Mouse (Mus musculus) urinary bladder, adult 2 months (tissue): ENCODE measurements around the gene Mtor. TPM values are rescaled to one million over a fixed set of nuclear protein-coding genes. Genes with fewer than 3 reads are reported as not detected.

ENCODE experiments used
- DNase-seq: peaks from one replicate; pipeline ENCODE4 v3.0.0; 2022; ENCODE audit warnings: low spot score
- polyA plus RNA-seq: library from polyadenylated mRNA; depleted of rRNA; stranded (reverse); fragments of >200 nt; gene quantifications from 2 replicates; pipeline ENCODE4 v1.2.3, GENCODE M21; 2012

Gene Mtor
- polyA plus RNA-seq, 1 experiment = 15.6 TPM

DNA sequence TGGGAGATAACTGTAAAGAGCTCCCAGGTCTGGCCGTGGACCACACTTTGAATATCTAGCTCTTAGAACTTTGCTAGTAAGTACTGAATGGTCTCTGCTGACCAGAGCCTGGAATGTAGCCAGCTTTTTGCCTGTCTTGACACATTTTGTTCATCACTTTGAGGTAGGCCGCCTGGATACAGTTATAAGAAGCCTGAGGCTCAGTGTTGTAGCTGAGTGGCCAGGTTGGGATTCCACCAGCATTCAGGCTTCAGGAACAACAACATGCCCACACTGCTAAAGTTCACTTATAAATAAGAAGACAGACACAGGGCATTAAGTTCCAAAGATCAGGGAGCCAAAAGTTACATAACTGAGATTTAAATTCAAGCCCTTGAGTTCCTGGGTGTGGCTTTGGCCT lies 39.4 kb downstream of the Mtor start:
- no peak for DNase-seq

DNA sequence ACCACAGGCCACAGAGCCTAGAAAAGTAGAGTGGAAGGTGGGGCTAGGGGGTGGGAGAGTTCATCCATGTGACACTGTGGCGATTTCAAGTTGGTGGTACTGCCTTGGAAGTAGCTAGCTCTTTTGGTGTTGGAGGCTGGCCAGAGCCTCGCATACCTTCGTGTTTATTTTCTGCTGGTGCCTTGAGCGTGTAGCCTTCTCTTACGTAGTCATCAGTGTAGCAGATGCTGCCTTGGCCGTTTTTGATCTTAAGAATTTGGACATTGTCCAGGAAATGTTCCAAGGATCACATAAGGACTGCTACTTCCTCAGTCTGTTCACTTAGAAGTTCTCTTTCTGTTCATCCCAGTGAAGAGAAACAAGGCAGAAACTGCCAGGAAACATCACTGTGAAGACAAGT lies 42.1 kb downstream of the Mtor start:
- DNase-seq = no peak

DNA sequence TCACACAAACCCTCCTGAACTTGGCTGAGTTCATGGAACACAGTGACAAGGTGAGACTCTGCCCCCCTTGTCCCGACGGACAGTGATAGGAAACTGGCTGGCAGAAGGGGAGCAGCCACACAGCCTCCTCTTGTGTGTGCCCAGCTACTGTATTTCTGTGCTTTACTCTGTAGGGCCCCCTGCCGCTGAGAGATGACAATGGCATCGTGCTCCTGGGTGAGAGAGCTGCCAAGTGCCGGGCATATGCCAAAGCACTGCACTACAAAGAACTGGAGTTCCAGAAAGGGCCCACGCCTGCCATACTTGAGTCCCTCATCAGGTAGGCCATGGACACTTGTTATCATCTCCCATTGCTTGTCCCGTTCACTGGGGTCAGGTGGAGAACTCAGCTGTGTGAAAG lies 43.0 kb downstream of the Mtor start:
- no peak for DNase-seq

DNA sequence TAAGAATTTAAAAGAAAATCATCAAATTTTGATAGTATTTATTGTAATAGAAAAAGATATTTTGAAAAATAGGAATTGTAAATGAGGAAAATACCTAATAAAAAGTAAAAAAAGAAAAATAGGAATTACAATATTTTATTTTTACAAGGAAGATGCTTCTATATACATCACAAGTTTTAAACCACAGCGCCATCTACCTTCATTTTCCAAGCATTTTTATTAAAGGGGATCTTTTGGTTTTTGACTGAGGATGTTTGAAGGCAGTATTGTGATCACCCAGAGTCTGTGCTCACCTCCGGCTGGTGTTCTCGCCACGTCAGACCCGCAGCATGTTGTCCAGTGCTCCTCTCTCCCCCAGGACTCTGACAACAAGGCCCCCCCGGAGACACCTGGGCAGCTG lies 46.7 kb downstream of the Mtor start:
- DNase-seq = no peak

DNA sequence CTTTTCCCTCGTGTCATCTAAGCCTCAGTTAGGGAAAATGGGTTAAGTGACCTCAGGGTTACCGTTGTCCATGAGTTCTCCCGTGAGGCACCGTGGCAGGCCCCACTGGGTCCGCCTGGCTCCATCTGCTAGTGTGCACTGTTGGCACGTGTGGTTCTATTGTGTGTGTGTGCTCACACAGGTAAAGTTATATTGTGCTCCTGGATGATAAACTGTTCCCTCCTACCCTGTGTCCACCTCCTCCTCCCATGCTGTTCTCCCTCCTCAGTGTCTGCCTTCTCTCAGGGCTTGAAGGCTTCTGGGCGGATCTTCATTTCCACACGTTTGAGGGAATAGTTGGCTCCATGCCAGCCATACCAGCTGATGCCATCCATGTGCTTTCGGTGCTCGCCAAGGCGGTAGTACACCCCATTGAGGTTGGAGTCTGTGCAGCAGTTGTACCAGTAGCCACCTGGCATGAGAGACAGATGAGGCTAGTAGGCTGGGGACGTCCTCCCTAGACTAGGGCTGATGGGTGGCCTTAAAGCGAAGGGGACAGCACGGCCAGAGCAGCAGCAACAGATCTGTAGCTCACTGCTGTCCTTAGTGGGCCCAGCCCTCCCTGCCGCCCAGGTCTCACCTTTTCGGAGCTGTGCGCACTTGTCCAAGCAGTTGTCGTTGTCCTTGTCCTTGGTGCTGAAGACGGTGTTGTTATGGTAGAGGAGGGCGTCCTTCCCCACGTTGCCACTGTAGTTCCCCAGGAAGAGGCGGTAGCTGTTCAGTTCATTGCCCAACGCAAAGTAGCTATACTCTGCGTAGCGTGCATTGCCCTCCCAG lies 47.7 kb downstream of the Mtor start:
- DNase-seq = no peak

DNA sequence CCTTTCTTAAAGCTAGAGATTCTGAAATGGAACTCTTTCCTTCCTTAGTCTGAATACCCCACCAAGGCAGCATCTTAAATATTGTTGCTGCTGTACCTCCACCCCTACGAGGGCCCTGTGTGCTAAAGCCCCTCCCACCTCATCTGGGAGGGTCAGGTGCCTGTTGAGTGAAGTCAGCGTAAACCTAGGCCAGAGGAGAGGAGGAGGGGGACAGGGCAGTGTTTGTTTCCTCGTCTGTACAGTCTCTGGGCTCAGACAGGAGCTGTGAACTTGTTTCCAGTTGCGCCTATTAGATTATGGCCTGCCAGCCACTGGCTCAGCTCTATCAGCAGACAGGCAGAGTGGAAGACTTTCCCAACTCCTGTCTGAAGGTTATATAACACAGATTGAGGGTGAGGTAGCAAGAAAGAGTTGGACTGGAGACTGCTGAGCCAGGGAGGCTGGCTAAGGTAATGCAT lies 52.0 kb downstream of the Mtor start, which contains the start of gene Angptl7:
TSS of gene Angptl7 (minus strand) at position 51 of the 458 bp plus-strand sequence.
- no peak for DNase-seq

DNA sequence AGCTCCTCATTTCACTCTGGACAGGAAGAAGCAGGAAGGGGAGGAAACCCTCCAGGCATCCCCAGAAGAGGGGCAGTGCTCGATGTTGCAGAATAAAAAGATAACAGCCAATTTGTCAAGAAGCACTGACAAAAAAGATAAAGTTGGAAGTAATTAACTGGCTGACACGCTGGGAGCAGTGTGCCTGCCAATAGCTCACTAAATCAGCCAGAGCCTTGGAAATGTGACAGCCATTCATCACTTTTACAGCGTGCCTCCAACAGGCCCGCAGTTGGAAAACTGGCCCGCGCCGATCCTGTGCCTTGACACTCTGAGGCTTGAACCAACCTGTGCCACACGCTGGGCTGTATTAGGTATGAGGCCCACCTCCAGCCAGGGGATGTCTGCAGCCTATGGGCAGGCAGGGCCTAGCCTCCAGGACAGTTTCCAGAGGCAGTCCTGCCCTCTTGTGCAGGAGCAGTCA lies 56.1 kb downstream of the Mtor start:
- DNase-seq = no peak

DNA sequence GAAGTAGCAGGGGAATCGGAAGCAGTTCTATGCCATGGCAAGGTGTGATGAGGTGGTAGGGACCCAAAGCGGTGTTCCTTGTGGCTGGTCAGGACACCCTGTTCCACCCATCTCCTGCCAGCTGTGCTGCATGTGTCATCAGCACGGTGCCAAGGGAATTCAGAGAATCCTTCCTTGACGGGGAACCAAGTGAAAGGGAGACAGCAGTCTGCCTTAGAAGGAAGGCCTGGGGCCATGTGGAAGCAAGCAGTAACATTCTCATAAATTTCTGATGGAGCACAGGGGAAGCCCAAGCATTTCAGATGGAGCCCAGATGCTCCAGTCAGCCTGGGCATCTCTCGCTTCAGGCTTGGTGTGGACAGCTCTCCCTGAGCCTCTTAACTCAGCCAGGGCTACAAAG lies 59.2 kb downstream of the Mtor start:
- no peak for DNase-seq

DNA sequence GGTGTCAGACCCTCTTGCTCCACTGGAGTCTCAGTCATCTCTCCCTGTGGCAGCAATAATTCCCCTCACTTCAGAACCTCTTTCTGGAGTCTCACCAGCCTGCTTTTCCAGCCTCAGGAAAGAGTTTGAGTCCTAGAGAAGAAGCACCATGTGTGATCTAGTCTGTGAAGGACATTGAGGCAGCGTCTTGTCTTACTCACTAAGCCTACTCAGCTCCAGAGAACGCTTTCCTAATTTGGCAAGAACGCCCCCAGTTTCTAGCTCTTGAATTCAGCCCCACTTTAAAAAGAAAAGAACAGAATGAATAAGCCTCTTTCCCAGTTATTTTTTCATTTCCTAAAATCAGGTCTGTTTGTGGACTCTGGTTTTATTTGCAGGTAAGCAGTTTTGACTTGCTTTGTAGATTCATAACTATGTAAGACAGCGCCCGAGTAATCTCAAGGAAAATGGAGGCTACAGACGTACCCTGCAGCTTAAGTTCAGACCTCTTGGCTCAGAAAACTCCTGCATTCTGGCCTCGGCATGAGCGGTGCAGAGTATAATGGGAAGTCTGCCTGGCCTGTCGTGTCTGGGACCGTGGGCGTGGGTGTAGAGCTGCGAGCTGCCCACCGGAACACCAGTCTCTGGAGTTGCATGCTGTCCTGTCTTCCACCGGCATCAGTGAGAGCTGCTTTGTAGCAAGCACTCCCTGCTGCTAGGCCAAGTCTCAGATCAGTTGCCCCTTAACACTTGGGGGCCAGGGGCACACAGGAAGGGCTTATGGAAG lies 59.9 kb downstream of the Mtor start:
- DNase-seq = no peak

DNA sequence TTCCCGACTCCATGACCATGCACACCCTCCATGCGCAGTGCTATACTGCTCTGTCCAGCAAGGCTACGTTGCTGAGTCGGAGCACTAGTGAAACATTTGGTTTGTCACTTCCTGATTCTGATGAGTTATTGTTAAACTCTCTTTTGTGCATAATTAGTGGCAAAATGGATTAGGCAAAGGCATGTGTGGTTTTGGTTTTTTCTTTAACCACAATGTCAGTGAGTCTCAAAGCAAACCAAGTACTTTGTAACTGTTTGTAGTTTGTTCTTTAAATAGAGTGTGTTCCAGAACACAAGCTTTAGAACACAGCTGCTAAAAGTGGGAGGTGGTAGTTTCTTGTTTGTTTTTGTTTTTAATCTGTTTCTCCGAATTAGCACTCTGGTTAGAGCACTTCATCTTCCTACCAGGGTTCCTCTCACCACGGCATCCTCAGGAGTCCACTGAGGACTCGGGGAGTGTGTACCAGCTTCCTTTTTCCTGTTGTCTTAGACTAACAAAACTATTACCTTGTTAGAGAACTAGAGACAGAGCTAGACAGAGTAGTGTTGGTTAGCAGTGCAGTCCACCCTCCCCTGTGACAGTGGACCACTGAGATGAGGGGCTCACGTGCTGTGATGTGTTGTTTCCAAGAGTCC lies 61.2 kb downstream of the Mtor start:
- no peak for DNase-seq

DNA sequence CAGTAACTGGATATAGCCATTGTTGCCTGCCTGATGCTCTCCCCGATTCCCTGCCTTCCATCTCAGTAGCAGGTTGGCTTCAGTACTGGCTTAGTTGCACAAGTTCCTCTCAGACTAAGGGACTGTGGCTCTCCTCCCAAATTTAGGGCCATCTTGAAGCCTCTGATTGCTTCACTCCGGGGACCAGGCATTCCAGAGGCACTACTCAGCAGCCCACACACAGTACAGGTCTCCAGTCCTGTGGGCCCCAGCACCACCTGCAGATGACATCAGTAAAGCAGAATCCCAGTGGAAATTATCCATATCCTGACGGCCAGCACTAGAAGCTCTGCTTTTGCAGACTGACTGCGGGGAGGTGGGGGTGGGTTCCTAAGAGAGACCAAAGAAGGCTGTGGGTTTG lies 62.3 kb downstream of the Mtor start:
- DNase-seq = no peak

DNA sequence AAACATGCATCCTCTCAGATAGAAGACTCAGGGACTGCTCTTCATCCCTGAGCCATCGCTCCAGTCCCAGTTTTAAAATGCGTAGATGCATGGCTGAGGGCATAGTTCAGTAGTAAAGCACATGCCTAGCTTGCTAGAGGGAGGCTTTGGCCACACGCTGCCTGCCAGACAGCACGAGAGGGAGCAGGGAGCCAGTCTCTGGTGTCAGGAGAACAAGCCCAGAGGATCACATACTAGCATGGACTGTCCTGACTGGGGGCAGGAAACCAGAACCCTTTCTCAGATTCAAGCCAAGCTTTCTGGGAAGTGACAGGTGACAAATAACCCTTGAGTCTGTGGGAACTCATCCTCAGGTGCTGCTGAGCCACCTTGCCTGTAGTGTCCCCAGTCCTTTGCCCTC lies 62.9 kb downstream of the Mtor start:
- DNase-seq = no peak

DNA sequence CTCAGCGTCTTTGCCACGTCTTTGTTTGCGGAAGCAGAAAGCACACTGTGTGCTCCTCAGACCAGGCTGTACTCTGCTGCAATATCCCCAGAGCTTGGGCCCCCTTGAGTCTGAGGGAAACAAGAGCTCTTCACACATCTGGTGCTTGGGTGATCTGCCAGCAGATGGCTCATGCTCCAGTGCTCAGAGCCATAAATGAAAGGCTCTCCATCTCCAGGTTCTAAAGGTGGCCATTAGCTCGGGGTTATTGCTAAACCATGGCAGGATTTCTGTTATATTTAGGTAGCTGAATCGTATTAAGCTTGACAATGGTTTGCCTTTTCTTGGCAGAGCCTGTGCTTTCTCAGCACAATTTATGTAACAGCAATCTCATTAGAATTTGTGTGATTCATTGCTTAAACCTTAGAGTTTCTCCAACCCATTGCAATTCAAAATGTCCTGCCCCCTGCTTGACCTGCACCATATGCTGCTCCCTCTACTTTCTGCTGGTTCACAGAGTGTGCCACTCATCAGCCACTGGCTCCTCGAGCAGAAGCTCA lies 64.7 kb downstream of the Mtor start:
- no peak for DNase-seq

DNA sequence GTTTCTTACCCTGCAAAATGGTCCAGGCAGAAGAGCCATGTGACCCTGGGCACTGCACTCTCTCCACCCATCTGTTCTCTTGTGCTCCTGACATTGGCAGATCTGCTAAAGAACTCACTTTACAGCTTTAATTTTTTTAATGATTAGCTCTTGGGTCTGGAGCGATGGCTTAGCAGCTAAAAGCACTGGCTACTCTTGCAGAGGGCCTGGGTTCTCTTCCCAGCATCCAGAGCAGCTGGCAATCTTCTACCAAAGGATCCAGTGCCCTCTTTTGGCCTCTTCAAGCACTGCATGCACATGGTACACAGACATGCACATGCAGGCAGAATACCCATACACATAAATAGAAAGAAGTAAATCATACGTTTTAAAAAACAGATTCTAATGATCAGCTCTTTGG lies 66.9 kb downstream of the Mtor start:
- no peak for DNase-seq

DNA sequence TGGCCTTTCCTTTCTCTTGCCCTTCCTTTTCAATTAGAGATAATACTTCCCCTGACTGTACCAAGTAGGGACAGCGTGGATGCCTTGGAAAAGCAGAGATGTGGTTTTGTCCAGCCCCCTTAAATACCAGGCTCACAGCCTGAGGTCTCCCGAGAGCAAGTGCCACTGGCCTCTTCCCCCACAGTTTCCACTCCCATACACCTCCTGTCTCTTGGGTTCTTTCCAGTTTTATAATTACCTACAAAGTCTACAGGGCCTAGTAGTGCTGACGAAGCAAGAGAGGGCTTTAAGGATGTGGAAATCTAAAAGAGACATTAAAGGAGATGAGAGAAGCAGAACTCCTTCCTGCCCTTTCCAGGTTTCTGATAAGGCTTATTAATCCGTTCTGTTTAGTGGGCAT lies 69.4 kb downstream of the Mtor start:
- no peak for DNase-seq

DNA sequence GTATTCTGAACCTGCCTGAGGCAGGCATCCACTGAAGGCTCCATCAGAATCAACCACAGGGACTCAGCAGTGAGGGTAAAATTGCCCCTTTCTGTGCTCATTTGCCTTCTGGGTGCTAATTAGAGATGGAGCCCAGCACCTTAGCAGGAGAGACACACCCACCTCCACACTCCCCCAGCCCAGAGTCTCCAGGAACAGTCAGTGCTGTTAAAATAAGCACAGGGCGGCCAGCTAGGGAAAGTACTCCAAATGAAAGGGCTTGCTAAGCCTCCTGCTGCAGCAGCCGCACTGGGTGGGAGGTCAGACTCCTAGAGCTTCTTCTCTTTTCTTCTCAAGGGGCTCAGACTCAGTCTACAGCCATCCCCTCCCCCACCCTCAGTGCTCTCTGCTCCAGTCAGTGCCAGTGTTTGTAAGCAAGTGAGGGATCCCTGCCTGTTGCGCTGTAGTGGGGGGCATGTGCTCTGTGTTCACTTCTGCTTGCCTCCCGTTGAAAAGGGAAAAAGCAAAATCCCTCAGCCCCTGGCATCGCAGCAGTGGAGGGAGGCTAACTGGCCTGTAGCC lies 69.9 kb downstream of the Mtor start:
- DNase-seq = no peak

DNA sequence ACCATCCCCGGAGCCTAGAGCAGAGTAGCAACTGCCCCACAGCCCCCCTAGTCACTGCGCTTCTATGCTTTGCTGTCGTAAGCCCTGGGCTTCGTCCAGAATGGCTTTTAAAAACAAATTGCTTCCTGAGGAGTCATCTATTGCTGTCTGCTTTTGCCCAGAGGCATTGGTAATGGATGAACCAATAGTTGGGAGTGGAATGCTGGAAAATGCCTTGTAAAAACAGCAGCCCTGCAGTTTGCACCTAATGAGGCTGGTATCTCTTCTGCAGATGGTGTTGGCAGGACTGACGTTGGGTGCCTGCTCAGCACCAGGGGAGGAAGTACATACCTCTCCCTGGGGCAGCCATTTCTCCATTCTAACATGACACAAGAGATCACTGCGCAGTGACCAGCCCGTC lies 75.1 kb downstream of the Mtor start:
- DNase-seq = no peak

DNA sequence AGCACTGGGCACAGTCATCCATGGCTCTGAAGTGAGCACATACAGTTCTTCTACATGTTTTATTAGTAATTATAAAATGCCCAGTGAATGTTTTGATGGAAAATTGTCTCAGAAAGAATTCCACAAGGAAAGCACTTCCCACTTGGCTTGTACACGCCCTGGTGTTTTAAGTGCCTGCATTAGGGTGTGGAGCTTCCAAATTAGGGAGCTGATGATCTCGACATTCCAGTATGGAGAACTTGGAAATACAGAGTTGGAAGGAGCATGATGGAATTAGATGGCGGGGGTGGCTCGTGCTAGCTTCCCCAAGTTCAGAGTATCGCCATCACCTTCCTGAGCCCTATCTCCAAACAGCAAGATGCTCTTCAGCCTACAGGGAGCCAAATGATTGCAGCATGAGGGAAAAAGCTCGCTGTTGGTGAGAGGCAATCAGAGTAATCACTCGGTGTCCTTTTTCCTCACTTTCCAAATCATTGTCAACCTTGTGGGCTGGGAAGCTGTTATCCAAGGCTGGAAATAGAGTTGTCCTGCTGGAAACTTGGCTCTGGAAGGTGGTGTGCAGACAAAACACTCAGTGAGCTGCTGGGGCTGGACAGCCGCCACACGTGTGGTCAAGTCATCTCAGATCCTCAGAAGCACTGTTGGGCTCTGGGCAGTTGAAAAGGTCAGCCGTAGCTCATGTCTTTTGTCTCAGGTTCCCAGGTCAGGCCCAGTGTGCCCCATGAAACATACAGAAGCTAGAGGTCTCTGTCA lies 78.9 kb downstream of the Mtor start:
- DNase-seq = no peak

DNA sequence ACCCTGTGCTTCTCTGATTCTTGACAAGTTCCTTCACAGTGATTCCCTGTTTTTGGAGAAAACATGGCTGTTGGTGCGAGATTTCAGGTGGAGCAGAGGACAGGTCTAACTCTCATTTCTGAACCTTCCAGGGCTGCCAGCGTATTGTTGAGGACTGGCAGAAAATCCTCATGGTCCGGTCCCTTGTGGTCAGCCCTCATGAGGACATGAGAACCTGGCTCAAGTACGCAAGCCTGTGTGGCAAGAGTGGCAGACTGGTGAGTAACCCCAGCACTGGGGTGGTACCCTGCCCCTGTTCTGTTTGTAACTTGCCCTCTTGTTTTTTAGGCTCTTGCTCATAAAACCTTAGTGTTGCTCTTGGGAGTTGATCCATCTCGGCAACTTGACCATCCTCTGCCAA lies 81.9 kb downstream of the Mtor start:
- DNase-seq = no peak

DNA sequence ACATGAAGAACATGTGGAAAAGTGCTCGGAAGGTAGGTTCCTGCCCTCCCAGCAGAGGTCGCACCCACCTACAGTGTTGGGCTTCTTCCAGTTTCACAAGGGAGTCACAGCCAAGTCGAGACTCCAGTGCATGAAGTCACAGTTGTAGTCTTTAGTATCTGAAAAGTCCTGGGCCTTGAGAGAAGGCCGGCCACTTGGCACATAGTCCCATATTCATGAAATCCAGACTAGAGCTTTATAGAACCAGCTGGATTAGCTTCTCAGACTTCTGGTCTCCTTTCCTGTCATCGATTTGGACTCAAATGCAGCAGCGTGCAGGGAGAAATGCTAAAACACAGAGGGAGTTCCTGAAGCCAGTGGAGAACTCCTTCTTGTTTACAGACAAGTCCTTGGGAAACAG lies 82.4 kb downstream of the Mtor start:
- DNase-seq = no peak

DNA sequence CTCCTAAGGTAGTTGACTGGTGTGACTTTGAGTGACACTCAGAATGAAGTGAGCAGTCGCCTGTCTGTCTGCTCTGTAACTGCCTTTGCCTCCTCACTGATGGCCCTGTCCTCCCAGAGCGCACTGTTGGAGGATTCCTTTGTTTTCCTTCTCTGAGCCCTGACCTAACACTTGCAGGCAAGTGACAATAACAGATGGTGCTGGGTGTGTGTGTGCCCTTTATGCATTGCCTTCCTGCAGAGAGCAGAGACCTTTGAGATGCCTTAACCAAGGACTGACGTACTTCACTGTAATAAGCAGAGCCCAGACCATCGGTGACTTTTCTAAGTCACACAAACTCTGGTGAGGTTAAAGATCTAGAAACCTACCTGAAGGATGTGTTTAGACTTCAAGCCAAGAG lies 82.9 kb downstream of the Mtor start:
- DNase-seq = no peak
